Mouse (Mus musculus): ENCODE results near the gene Baiap2l1.
"Not testable (repeated sequence)": the region's sequence is repeated elsewhere in the genome, so short reads cannot be mapped to it uniquely, and the experiment has no call there.

The Baiap2l1 gene

GRCm38 (mm10) chr5:144351185-144351584 is 6.7 kb downstream of the Baiap2l1 start:
- in situ Hi-C loops (cut with MboI, MseI), result no loop called here

GRCm38 (mm10) chr5:144344592-144344991 is 13.3 kb downstream of the Baiap2l1 start:
- in situ Hi-C loops (cut with MboI, MseI), result no loop called here

- in situ Hi-C loops (cut with MboI, MseI), result no loop called here
Measured at GRCm38 (mm10) chr5:144341085-144341484, 16.8 kb downstream of the Baiap2l1 start.

DNA sequence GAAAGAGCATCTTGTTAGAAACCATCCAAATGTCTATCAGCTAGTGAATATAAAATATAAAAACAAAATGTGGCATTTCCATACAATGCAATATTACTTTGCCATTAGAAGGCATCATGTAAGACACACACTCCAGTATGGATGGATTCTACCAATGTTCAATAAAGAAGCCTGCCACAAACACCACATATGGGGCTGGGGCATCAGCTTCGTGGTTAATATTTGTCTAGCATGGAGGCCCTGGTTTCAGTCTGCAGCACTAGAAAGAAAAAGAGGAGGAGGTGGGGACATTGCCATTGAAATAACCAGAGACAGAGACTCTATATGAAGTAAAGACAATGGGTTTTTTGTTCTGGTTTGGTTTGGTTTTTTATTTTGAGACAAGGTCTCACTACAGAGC is 19.1 kb downstream of the Baiap2l1 start:
- in situ Hi-C loops (cut with MboI, MseI), result no loop called here

DNA sequence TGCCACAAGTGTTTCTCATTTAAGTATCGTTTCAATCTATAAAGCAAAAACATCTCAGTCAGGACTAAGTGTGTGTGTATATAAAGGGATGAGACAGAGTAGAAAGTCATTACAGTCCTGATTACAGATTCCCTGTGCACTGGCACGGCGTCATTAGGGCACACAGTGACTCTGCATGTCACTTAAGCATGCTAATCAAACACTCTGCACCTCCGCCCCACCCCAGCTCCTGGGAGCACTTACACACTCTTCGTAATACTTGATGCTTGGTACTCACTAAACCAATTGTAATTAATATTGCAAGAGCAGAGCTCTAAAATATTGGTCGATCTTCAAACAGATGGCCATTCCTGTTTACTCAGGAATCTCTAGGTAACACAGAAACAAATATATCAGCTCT is 22.6 kb downstream of the Baiap2l1 start:
- in situ Hi-C loops (cut with MboI, MseI), result not testable (repeated sequence)

GRCm38 (mm10) chr5:144334010-144334409 is 23.9 kb downstream of the Baiap2l1 start:
- in situ Hi-C loops (cut with MboI, MseI), result no loop called here

DNA sequence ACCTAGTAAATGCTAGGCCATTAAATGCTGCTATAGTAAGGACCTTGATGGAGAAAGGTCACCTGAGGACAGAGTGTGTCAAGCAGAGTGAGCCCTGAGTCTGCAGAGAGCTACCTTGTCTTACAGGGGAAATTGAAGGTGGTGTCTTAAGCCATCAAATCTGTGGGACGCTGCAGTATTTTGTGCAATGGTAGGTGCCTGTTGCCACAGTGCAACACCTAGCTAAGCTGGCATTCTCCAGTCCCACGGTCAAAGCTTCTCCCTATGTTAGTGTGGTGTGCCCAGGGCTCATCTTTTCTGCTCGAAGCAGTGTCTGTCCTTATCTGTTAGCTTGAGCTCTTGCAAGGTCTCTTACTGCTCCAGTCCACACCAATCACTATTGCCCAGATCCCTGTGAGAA is 35.2 kb downstream of the Baiap2l1 start:
- in situ Hi-C loops (cut with MboI, MseI), result no loop called here

- in situ Hi-C loops (cut with MboI, MseI), result no loop called here
Measured at GRCm38 (mm10) chr5:144321681-144322080, 36.2 kb downstream of the Baiap2l1 start.

GRCm38 (mm10) chr5:144318286-144318685 is 39.6 kb downstream of the Baiap2l1 start:
- in situ Hi-C loops (cut with MboI, MseI), result no loop called here

DNA sequence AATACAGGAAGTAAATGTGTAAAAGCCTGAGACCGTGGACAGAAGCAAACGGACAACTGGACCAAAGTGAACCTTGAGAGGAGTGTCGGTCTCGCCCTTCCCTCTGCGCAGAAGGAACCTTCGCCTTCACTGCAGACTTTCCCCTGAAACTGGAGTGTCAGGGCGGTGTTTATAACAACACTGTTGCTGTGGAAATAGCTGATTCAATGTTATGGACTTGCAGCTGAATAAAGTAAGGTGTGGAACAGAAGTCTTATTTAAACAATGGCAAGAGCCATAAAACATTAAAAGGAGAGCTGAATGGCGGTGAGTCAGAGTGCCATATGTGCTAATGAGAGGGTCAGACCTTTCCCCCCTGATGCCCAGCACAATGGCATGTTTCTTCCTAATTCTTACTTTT is 40.5 kb downstream of the Baiap2l1 start:
- in situ Hi-C loops (cut with MboI, MseI), result no loop called here

DNA sequence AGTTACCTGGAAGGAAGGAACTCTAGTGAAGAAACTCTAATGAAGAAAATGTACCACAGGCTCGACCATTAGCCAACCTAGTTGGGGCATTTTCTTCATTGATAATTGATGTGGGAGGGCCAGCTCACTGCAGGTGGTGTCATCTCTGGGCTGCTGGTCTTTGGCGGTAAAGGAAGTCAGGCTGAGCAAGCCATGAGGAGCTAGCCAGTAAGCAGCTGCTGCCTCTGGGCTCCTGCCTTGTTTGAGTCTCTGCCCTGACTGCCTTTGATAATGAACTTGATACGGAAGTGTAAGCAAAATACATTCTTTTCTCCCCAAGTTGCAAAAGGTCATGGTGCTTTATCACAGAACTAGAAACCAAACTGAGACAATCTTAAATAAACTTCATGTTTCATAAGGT is 41.5 kb downstream of the Baiap2l1 start:
- in situ Hi-C loops (cut with MboI, MseI), result no loop called here

- in situ Hi-C loops (cut with MboI, MseI), result no loop called here
Measured at GRCm38 (mm10) chr5:144314731-144315494, 43.0 kb downstream of the Baiap2l1 start.

- in situ Hi-C loops (cut with MboI, MseI), result no loop called here
Measured at GRCm38 (mm10) chr5:144313335-144313734, 44.6 kb downstream of the Baiap2l1 start.

- in situ Hi-C loops (cut with MboI, MseI), result no loop called here
Measured at GRCm38 (mm10) chr5:144312183-144312582, 45.7 kb downstream of the Baiap2l1 start.

- in situ Hi-C loops (cut with MboI, MseI), result no loop called here
Measured at GRCm38 (mm10) chr5:144308929-144309328, 49.0 kb downstream of the Baiap2l1 start.

DNA sequence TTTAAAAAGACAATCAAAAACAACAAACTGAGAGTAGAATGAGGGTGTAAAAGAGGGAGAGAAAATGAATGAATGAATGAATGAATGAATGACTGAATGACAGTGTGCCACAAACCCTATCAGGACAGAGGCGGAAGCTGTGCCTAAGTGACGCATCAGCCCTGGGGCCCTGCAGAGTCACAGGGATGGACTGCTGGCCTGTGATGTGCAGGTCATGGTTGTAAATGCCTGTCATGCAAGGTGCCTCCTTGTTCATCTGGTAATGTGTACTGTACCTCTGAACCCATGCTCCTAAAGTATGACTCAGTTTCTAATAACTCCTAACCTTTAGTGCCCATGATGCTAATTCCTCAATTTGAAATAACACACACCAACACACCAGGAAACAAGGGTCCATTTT is 54.8 kb downstream of the Baiap2l1 start:
- in situ Hi-C loops (cut with MboI, MseI), result no loop called here

GRCm38 (mm10) chr5:144296090-144296604 is 61.8 kb downstream of the Baiap2l1 start:
- in situ Hi-C loops (cut with MboI, MseI), result no loop called here

GRCm38 (mm10) chr5:144295357-144295756 is 62.6 kb downstream of the Baiap2l1 start:
- in situ Hi-C loops (cut with MboI, MseI), result no loop called here

DNA sequence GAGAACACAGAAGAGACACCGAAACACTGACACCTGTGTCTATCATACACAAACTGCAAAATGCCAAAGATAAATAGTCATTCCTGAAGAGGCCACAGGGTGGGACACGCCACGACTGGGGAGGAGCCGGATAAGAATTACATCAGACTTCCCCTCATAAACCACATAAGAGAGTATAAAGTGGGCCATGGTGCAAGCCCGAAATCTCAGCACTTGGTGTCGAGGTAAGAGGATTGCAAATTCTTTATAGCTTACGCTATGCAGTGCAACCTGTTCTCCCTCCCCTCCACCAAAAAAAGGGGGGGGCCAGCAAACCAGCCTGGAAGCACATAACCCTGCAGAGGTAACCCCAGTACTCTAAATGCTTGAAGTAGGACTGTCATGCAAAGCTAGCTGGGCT is 63.0 kb downstream of the Baiap2l1 start:
- in situ Hi-C loops (cut with MboI, MseI), result no loop called here

- in situ Hi-C loops (cut with MboI, MseI), result no loop called here
Measured at GRCm38 (mm10) chr5:144289769-144290440, 68.0 kb downstream of the Baiap2l1 start.

- in situ Hi-C loops (cut with MboI, MseI), result no loop called here
Measured at GRCm38 (mm10) chr5:144288391-144288790, 69.5 kb downstream of the Baiap2l1 start.

- in situ Hi-C loops (cut with MboI, MseI), result no loop called here
Measured at GRCm38 (mm10) chr5:144287267-144287820, 70.6 kb downstream of the Baiap2l1 start.

Measured in T-helper 1 cell (primary cell).